Mouse (Mus musculus): ENCODE measurements around the gene Frmd8. TPM values are rescaled to one million over a fixed set of nuclear protein-coding genes. Genes with fewer than 3 reads are reported as not detected.
A peak's percentile ranks its signal among the peaks of the same experiment; 100 is the strongest.

Gene Frmd8
- total and polyA plus RNA-seq, 2 experiments from 2014 or later: 8.5 to 10.3 TPM

DNA sequence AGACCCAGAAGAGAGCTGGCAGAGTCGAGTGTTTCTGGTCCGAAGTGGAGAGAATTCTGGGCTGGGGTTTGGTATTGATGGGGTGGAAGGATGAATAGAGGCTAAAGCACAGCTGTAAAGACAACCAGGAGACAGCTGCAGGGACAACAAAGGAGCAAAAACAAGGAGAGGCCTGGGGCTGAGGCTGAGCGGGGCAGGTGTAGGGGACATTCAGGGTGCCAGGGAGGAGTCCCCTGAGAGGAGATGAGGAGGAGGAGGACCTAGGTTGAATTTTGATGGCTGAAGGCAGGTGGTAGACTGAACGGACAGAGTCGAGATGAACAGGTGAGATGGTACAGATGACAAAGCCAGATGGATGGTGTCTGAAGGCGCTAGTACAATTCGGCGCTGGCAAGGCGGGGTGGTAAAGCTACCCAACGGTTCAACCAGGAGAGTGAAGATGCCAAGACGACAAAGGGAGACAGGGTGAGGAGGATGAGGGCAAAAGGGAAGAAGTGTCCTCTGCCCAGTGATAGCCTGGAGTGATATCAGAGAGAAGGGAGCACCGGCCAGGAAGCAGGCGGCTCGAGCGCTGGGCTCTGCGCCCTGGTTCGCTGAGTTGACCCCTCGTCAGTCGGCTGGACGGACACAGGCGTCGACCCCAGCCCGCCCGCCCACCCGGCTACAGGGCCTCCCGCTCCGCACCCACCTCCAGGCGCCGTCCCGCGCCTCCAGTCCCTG, 18.4 kb upstream of the Frmd8 start:
- Histone ChIP-seq H3K36me3 (ENCODE audit: insufficient read depth) (peaks cover 18% of the 10 kb centered on the region), H3K27me3 (ENCODE audit: insufficient read depth, low read length) (no peaks in the 10 kb centered on the region), H3K27ac (ENCODE audit: low read depth, low read length) (peak overlapping the region; percentile 71), H3K4me3 (ENCODE audit: low read depth, low read length) (peak overlapping the region; percentile 71), H3K9ac (peak overlapping the region; percentile 79), H3K4me2 (ENCODE audit: low read depth) (peak overlapping the region; percentile 74), H3K4me1 (ENCODE audit: insufficient read depth) (peaks cover 11% of the 10 kb centered on the region), H3K9me3 (ENCODE audit: low read length) (no peaks in the 10 kb centered on the region)
- ATAC-seq (peak; percentile 45), DNase-seq (peak; percentile 45)
- 8% methylated on average over 26 of the region's 31 CpGs for WGBS
- no peak for TF ChIP-seq CTCF (IDR thresholded peaks at IDR 0.05; ENCODE audit: low read depth)

DNA sequence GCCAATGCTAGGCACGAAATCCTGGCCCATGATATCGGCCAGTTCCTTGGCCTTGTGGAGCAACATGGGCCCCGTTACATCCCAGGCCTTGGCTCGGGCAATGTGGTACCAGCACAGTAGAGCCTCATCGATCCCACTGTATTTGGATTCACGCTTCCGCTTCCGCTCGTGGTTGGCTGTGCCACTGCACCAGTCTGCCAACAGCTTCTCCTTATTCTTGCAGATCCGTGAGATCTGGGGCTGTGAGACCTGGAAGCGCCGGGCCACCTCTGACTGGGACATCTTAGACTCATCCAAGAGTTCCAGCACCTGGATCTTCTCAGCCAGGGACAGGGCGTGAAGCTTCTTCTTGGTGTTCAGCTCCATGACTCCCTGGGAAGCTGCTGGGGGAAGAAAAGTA, 17.7 kb upstream of the Frmd8 start:
- H3K4me1 ChIP-seq (ENCODE audit: insufficient read depth): peaks cover 11% of the 10 kb centered on the region
- WGBS: 87% methylated on average over 13 of the region's 13 CpGs
- H3K27me3 ChIP-seq (ENCODE audit: insufficient read depth, low read length): no peaks in the 10 kb centered on the region
- peaks cover 16% of the 10 kb centered on the region for H3K36me3 ChIP-seq (ENCODE audit: insufficient read depth)
- DNase-seq (no peak), ATAC-seq (no peak)
- peak overlapping the region; percentile 71; the same call in 1 of the 2 replicates for H3K27ac ChIP-seq (ENCODE audit: low read depth, low read length)
- peak overlapping the region; percentile 71 for H3K4me3 ChIP-seq (ENCODE audit: low read depth, low read length)
- no peaks in the 10 kb centered on the region for H3K9me3 ChIP-seq (ENCODE audit: low read length)
- H3K4me2 ChIP-seq (ENCODE audit: low read depth): peak overlapping the region; percentile 74
- no peak overlapping the region for H3K9ac ChIP-seq
- no peak for TF ChIP-seq CTCF (IDR thresholded peaks at IDR 0.05; ENCODE audit: low read depth)

DNA sequence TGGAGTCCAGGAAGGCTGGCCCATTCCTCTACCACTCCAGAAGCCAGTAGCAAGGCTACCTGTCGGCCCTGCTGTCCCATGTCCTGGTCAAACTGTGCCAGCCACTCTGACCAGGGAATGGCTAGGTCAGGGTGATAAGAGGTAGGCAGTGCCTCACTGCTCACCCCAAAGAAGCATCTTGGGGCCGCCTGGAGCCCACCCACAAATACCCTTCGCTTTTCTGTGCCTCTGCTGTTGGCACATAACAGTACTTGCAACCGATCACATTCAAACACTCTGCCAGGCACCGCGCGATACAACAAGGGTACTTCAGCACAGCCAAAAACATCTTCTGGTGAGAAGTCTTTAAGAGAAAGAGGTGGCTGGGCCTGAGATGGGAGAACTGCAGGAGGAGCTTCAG, 17.2 kb upstream of the Frmd8 start:
- H3K36me3 ChIP-seq (ENCODE audit: insufficient read depth): peaks cover 11% of the 10 kb centered on the region

DNA sequence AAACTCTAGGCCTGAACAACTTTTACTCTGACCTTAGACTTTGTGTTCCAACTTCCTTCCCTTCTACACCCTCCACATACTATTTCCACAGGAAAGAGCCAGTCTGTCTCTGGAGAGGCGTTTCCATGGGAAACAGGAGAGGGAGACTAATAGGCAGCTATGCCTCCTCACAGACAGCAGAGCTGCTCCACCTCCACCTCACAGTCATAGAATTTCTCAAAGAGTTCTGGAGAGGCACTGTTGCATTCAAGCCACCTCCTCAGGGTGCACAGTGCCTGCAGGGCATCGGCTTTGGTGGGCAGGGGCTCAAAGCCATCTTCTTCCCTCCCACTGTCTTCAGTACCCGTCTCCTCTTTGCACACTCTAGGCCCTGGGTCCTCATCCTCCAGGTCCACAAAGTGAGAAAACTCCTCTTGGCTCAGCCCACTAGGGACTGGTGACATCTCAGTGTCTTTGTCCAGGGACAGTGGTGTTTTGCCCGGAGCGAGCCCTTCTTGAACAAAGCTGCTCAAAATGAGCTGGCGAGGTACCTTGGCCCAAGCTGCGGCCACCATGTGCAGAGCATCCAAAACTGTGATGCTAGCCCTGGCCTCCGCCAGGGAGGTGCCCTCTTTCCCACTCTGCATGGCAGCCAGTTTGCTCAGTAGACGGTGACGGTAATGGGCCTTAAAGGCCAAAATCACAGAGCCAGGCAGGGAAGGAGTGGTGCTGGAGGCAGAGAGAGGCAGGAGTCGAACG, 16.6 kb upstream of the Frmd8 start:
- Histone ChIP-seq H3K4me3 (ENCODE audit: low read depth, low read length) (no peak overlapping the region), H3K9ac (no peak overlapping the region), H3K4me1 (ENCODE audit: insufficient read depth) (peaks cover 11% of the 10 kb centered on the region), H3K36me3 (ENCODE audit: insufficient read depth) (peaks cover 9% of the 10 kb centered on the region), H3K27ac (ENCODE audit: low read depth, low read length) (no peak overlapping the region), H3K4me2 (ENCODE audit: low read depth) (no peak overlapping the region), H3K27me3 (ENCODE audit: insufficient read depth, low read length) (no peaks in the 10 kb centered on the region), H3K9me3 (ENCODE audit: low read length) (no peaks in the 10 kb centered on the region)
- ATAC-seq (no peak), DNase-seq (no peak)
- TF ChIP-seq CTCF (IDR thresholded peaks at IDR 0.05; ENCODE audit: low read depth): no peak
- 89% methylated on average over 12 of the region's 12 CpGs for WGBS

More for the DNA sequence above, 17.2 kb upstream of the Frmd8 start:
- no peak for TF ChIP-seq CTCF (IDR thresholded peaks at IDR 0.05; ENCODE audit: low read depth)
- Histone ChIP-seq H3K4me1 (ENCODE audit: insufficient read depth) (peaks cover 11% of the 10 kb centered on the region), H3K4me2 (ENCODE audit: low read depth) (peak overlapping the region; percentile 74; the same call in 1 of the 2 replicates), H3K9me3 (ENCODE audit: low read length) (no peaks in the 10 kb centered on the region), H3K27ac (ENCODE audit: low read depth, low read length) (no peak overlapping the region), H3K27me3 (ENCODE audit: insufficient read depth, low read length) (no peaks in the 10 kb centered on the region), H3K9ac (no peak overlapping the region), H3K4me3 (ENCODE audit: low read depth, low read length) (no peak overlapping the region)
- 94% methylated on average over 7 of the region's 7 CpGs for WGBS
- no peak for DNase-seq
- no peak for ATAC-seq

DNA sequence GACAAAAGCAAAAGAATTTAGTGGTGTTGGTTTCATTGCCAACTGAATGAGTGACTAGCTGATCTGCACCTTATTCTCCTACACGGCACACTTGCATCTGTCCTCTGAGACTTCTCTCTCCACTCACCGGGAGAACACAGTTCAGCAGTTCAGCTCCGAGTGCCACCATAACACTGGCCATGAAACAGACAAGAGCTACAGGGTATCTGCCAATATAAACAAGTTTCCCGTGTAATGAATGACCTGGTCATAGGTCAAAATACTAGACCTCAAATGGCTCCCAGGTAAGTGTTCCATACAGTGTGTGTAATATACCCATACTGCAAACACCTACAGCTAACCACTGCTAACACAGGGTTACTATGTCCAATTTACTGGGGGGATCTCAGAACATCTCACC, 14.1 kb upstream of the Frmd8 start:
- Histone ChIP-seq H3K4me1 (ENCODE audit: insufficient read depth) (peaks cover 9% of the 10 kb centered on the region), H3K27ac (ENCODE audit: low read depth, low read length) (no peak overlapping the region), H3K9ac (no peak overlapping the region), H3K27me3 (ENCODE audit: insufficient read depth, low read length) (no peaks in the 10 kb centered on the region), H3K4me3 (ENCODE audit: low read depth, low read length) (no peak overlapping the region), H3K36me3 (ENCODE audit: insufficient read depth) (no peaks in the 10 kb centered on the region), H3K4me2 (ENCODE audit: low read depth) (no peak overlapping the region), H3K9me3 (ENCODE audit: low read length) (no peaks in the 10 kb centered on the region)
- no peak for TF ChIP-seq CTCF (IDR thresholded peaks at IDR 0.05; ENCODE audit: low read depth)
- DNase-seq (no peak), ATAC-seq (no peak)
- WGBS: 74% methylated on average over 4 of the region's 4 CpGs

DNA sequence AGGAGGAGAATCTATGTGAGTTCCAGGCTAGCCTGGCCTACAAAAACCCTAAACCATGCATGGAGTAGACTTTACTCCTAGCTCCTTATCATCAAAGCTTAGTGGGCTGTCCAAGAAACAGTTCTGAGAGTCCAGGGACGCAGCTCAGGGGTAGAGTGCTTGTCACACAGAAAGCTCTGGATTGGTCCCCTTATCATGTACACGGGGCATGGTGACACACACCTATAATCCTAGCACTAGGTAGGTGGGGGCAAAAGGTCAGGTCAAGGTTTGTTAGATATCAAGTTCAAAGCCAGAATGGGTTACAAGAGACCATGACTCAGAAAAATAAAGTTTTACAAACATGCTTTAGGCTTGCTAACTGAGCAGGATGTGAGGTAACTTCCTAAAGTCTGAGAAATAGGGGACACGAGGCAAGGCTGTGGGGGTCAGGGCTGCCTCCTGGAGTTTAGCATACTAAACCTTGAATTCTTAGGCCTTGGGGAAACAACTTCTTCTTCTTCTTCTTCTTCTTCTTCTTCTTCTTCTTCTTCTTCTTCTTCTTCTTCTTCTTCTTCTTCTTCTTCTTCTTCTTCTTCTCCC, 12.3 kb upstream of the Frmd8 start:
- no peaks in the 10 kb centered on the region for H3K9me3 ChIP-seq (ENCODE audit: low read length)
- DNase-seq: no peak
- no peak overlapping the region for H3K27ac ChIP-seq (ENCODE audit: low read depth, low read length)
- no peak for TF ChIP-seq CTCF (IDR thresholded peaks at IDR 0.05; ENCODE audit: low read depth)
- no peaks in the 10 kb centered on the region for H3K27me3 ChIP-seq (ENCODE audit: insufficient read depth, low read length)
- no peaks in the 10 kb centered on the region for H3K4me1 ChIP-seq (ENCODE audit: insufficient read depth)
- no peak overlapping the region for H3K9ac ChIP-seq
- 84% methylated on average over 3 of the region's 3 CpGs for WGBS
- H3K36me3 ChIP-seq (ENCODE audit: insufficient read depth): no peaks in the 10 kb centered on the region
- H3K4me3 ChIP-seq (ENCODE audit: low read depth, low read length): no peak overlapping the region
- no peak for ATAC-seq
- no peak overlapping the region for H3K4me2 ChIP-seq (ENCODE audit: low read depth)

DNA sequence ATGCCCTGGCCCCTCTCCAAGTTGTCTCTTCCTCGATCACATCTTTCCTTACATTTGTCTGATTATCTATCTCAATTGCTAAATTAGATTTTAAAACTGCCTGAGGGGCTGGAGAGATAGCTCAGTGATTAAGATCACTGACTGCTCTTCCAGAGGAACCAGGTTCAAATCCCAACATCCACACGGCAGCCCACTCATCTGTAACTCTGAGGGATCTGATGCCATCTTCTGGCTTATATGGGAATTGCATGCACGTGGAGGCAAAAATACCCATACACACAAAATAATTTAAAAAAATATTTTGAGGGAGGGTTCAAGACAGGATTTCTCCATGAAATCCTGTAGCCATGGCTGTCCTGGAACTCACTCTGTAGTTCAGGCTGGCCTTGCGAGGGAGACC, 10.8 kb upstream of the Frmd8 start:
- DNase-seq (no peak), ATAC-seq (no peak)
- Histone ChIP-seq H3K4me3 (ENCODE audit: low read depth, low read length) (no peak overlapping the region), H3K4me2 (ENCODE audit: low read depth) (no peak overlapping the region), H3K27ac (ENCODE audit: low read depth, low read length) (no peak overlapping the region), H3K27me3 (ENCODE audit: insufficient read depth, low read length) (no peaks in the 10 kb centered on the region), H3K36me3 (ENCODE audit: insufficient read depth) (no peaks in the 10 kb centered on the region), H3K9me3 (ENCODE audit: low read length) (no peaks in the 10 kb centered on the region), H3K4me1 (ENCODE audit: insufficient read depth) (no peaks in the 10 kb centered on the region), H3K9ac (no peak overlapping the region)
- WGBS: 64% methylated on average over 4 of the region's 4 CpGs
- TF ChIP-seq CTCF (IDR thresholded peaks at IDR 0.05; ENCODE audit: low read depth): peak; percentile 65
